Mouse (Mus musculus) right cerebral cortex, adult 18-20 months (tissue): ENCODE measurements around the gene Lrpprc.
A peak's percentile ranks its signal among the peaks of the same experiment; 100 is the strongest.
"Not testable (repeated sequence)": the region's sequence is repeated elsewhere in the genome, so short reads cannot be mapped to it uniquely, and the experiment has no call there.

ENCODE experiments used
- DNase-seq: peaks from one replicate; pipeline ENCODE4 v3.0.0; 2022; ENCODE audit warnings: mixed read lengths

Lrpprc gene

GRCm38 (mm10) chr17:84790447-84791098 lies at the start of gene Lrpprc:
Gene Lrpprc, minus strand, starts transcription at chr17:84790789.
- DNase-seq = peak; percentile 94

- peak; percentile 74 for DNase-seq
These were observed 47.2 kb upstream of the Lrpprc start for GRCm38 (mm10) chr17:84837780-84838179.

GRCm38 (mm10) chr17:84835249-84835648 lies 44.7 kb upstream of the Lrpprc start:
- DNase-seq = no peak

- no peak for DNase-seq
These were observed 41.8 kb upstream of the Lrpprc start for GRCm38 (mm10) chr17:84832346-84832745.

- no peak for DNase-seq
These were observed 37.7 kb upstream of the Lrpprc start for GRCm38 (mm10) chr17:84828301-84828700.

GRCm38 (mm10) chr17:84820603-84821002 lies 30.0 kb upstream of the Lrpprc start:
- no peak for DNase-seq

GRCm38 (mm10) chr17:84818390-84818789 lies 27.8 kb upstream of the Lrpprc start:
- DNase-seq = no peak

GRCm38 (mm10) chr17:84816014-84816461 lies 25.4 kb upstream of the Lrpprc start:
- no peak for DNase-seq

GRCm38 (mm10) chr17:84814905-84815304 lies 24.3 kb upstream of the Lrpprc start:
- DNase-seq = no peak

- DNase-seq = not testable (repeated sequence)
These were observed 23.6 kb upstream of the Lrpprc start for GRCm38 (mm10) chr17:84814192-84814591.

GRCm38 (mm10) chr17:84792006-84792405 lies 1.4 kb upstream of the Lrpprc start:
- DNase-seq = no peak

GRCm38 (mm10) chr17:84791156-84791555 lies 567 bp upstream of the Lrpprc start:
- no peak for DNase-seq

GRCm38 (mm10) chr17:84790043-84790442 lies 546 bp downstream of the Lrpprc start:
- DNase-seq = peak; percentile 5

GRCm38 (mm10) chr17:84788376-84789125 lies 2.0 kb downstream of the Lrpprc start:
- DNase-seq = no peak

GRCm38 (mm10) chr17:84787477-84787876 lies 3.1 kb downstream of the Lrpprc start:
- no peak for DNase-seq

- no peak for DNase-seq
These were observed 3.7 kb downstream of the Lrpprc start for GRCm38 (mm10) chr17:84786911-84787310.

GRCm38 (mm10) chr17:84785176-84785575 lies 5.4 kb downstream of the Lrpprc start:
- no peak for DNase-seq

- no peak for DNase-seq
These were observed 7.1 kb downstream of the Lrpprc start for GRCm38 (mm10) chr17:84783491-84783890.

GRCm38 (mm10) chr17:84780321-84780720 lies 10.3 kb downstream of the Lrpprc start:
- DNase-seq = no peak

GRCm38 (mm10) chr17:84778477-84778978 lies 12.1 kb downstream of the Lrpprc start:
- no peak for DNase-seq

- DNase-seq = no peak
These were observed 14.1 kb downstream of the Lrpprc start for GRCm38 (mm10) chr17:84776362-84777000.

- no peak for DNase-seq
These were observed 15.3 kb downstream of the Lrpprc start for GRCm38 (mm10) chr17:84775291-84775690.

- DNase-seq = no peak
These were observed 18.7 kb downstream of the Lrpprc start for GRCm38 (mm10) chr17:84771882-84772281.

- no peak for DNase-seq
These were observed 31.6 kb downstream of the Lrpprc start for GRCm38 (mm10) chr17:84758971-84759370.
